Mouse (Mus musculus): ENCODE data around the gene Tigd4. TPM values are rescaled to one million over a fixed set of nuclear protein-coding genes. Genes with fewer than 3 reads are reported as not detected.

Gene Tigd4
- polyA plus RNA-seq, 1 experiment from 2014 or later = 0.12 TPM

- no peaks in the 10 kb centered on the region for H3K36me3 ChIP-seq
- WGBS = 38% methylated on average over 7 of the region's 7 CpGs
- no peak for ATAC-seq (ENCODE audit: insufficient number of reproducible peaks, insufficient read depth, low FRiP score, low TSS enrichment)
- no peaks in the 10 kb centered on the region for H3K27me3 ChIP-seq
- no peaks in the 10 kb centered on the region for H3K9me3 ChIP-seq
- no peaks in the 10 kb centered on the region for H3K4me1 ChIP-seq
- no peak overlapping the region for H3K27ac ChIP-seq
- H3K4me3 ChIP-seq = no peak overlapping the region
- no peak overlapping the region for H3K4me2 ChIP-seq (replicated peaks)
- no peak overlapping the region for H3K9ac ChIP-seq
Measured at GRCm38 (mm10) chr3:84615856-84616225, 22.5 kb downstream of the Tigd4 start.

- Histone ChIP-seq H3K36me3 (no peaks in the 10 kb centered on the region), H3K27me3 (no peaks in the 10 kb centered on the region), H3K27ac (no peak overlapping the region), H3K4me3 (no peak overlapping the region), H3K4me2 (replicated peaks) (no peak overlapping the region), H3K4me1 (no peaks in the 10 kb centered on the region), H3K9me3 (no peaks in the 10 kb centered on the region), H3K9ac (no peak overlapping the region)
- no peak for ATAC-seq (ENCODE audit: insufficient number of reproducible peaks, insufficient read depth, low FRiP score, low TSS enrichment)
- WGBS = 88% methylated on average over 2 of the region's 2 CpGs
Measured at GRCm38 (mm10) chr3:84618627-84619026, 25.3 kb downstream of the Tigd4 start.

GRCm38 (mm10) chr3:84619056-84619455, 25.7 kb downstream of the Tigd4 start:
- no peaks in the 10 kb centered on the region for H3K36me3 ChIP-seq

GRCm38 (mm10) chr3:84619725-84620124, 26.4 kb downstream of the Tigd4 start:
- no peak overlapping the region for H3K4me2 ChIP-seq (replicated peaks)
- H3K27ac ChIP-seq = no peak overlapping the region
- H3K36me3 ChIP-seq = no peaks in the 10 kb centered on the region
- H3K4me3 ChIP-seq = no peak overlapping the region
- no peak overlapping the region for H3K9ac ChIP-seq
- WGBS = 90% methylated on average over 6 of the region's 6 CpGs
- H3K9me3 ChIP-seq = no peaks in the 10 kb centered on the region
- ATAC-seq (ENCODE audit: insufficient number of reproducible peaks, insufficient read depth, low FRiP score, low TSS enrichment) = no peak
- no peaks in the 10 kb centered on the region for H3K27me3 ChIP-seq
- H3K4me1 ChIP-seq = no peaks in the 10 kb centered on the region

More at GRCm38 (mm10) chr3:84619056-84619455, 25.7 kb downstream of the Tigd4 start:
- no peak for ATAC-seq (ENCODE audit: insufficient number of reproducible peaks, insufficient read depth, low FRiP score, low TSS enrichment)
- Histone ChIP-seq H3K4me3 (no peak overlapping the region), H3K4me1 (no peaks in the 10 kb centered on the region), H3K9ac (no peak overlapping the region), H3K27ac (no peak overlapping the region), H3K4me2 (replicated peaks) (no peak overlapping the region), H3K27me3 (no peaks in the 10 kb centered on the region), H3K9me3 (no peaks in the 10 kb centered on the region)
- WGBS = 95% methylated on average over 7 of the region's 7 CpGs

GRCm38 (mm10) chr3:84622026-84622425, 28.7 kb downstream of the Tigd4 start:
- Histone ChIP-seq H3K9me3 (no peaks in the 10 kb centered on the region), H3K27me3 (no peaks in the 10 kb centered on the region), H3K27ac (no peak overlapping the region), H3K4me2 (replicated peaks) (no peak overlapping the region), H3K4me1 (no peaks in the 10 kb centered on the region), H3K36me3 (no peaks in the 10 kb centered on the region), H3K4me3 (no peak overlapping the region), H3K9ac (no peak overlapping the region)
- ATAC-seq (ENCODE audit: insufficient number of reproducible peaks, insufficient read depth, low FRiP score, low TSS enrichment) = no peak
- WGBS = 70% methylated on average over 3 of the region's 3 CpGs

- ATAC-seq (ENCODE audit: insufficient number of reproducible peaks, insufficient read depth, low FRiP score, low TSS enrichment) = no peak
- no peak overlapping the region for H3K4me3 ChIP-seq
- no peaks in the 10 kb centered on the region for H3K27me3 ChIP-seq
- H3K27ac ChIP-seq = no peak overlapping the region
- H3K9ac ChIP-seq = no peak overlapping the region
- no peaks in the 10 kb centered on the region for H3K9me3 ChIP-seq
- no peaks in the 10 kb centered on the region for H3K36me3 ChIP-seq
- WGBS = 95% methylated on average over 9 of the region's 9 CpGs
- no peaks in the 10 kb centered on the region for H3K4me1 ChIP-seq
- no peak overlapping the region for H3K4me2 ChIP-seq (replicated peaks)
Measured at GRCm38 (mm10) chr3:84631586-84631985, 38.2 kb downstream of the Tigd4 start.

GRCm38 (mm10) chr3:84637095-84637494, 43.7 kb downstream of the Tigd4 start:
- no peak for ATAC-seq (ENCODE audit: insufficient number of reproducible peaks, insufficient read depth, low FRiP score, low TSS enrichment)
- Histone ChIP-seq H3K27ac (no peak overlapping the region), H3K36me3 (no peaks in the 10 kb centered on the region), H3K27me3 (no peaks in the 10 kb centered on the region), H3K4me3 (no peak overlapping the region), H3K4me1 (no peaks in the 10 kb centered on the region), H3K4me2 (replicated peaks) (no peak overlapping the region), H3K9me3 (no peaks in the 10 kb centered on the region), H3K9ac (no peak overlapping the region)
- WGBS = 76% methylated on average over 6 of the region's 6 CpGs

- Histone ChIP-seq H3K4me1 (no peaks in the 10 kb centered on the region), H3K4me3 (no peak overlapping the region), H3K27ac (no peak overlapping the region), H3K9ac (no peak overlapping the region), H3K9me3 (no peaks in the 10 kb centered on the region), H3K27me3 (no peaks in the 10 kb centered on the region), H3K36me3 (no peaks in the 10 kb centered on the region), H3K4me2 (replicated peaks) (no peak overlapping the region)
- no peak for ATAC-seq (ENCODE audit: insufficient number of reproducible peaks, insufficient read depth, low FRiP score, low TSS enrichment)
- 58% methylated on average over 12 of the region's 12 CpGs for WGBS
Measured at GRCm38 (mm10) chr3:84637890-84638578, 44.7 kb downstream of the Tigd4 start.

- H3K4me1 ChIP-seq = no peaks in the 10 kb centered on the region
- H3K4me3 ChIP-seq = no peak overlapping the region
- ATAC-seq (ENCODE audit: insufficient number of reproducible peaks, insufficient read depth, low FRiP score, low TSS enrichment) = no peak
Measured at GRCm38 (mm10) chr3:84638858-84639257, 45.5 kb downstream of the Tigd4 start.

GRCm38 (mm10) chr3:84639767-84640500, 46.6 kb downstream of the Tigd4 start:
- Histone ChIP-seq H3K9me3 (no peaks in the 10 kb centered on the region), H3K27ac (no peak overlapping the region), H3K4me3 (no peak overlapping the region), H3K4me1 (no peaks in the 10 kb centered on the region), H3K27me3 (no peaks in the 10 kb centered on the region), H3K4me2 (replicated peaks) (no peak overlapping the region), H3K9ac (no peak overlapping the region), H3K36me3 (no peaks in the 10 kb centered on the region)
- ATAC-seq (ENCODE audit: insufficient number of reproducible peaks, insufficient read depth, low FRiP score, low TSS enrichment) = no peak
- 43% methylated on average over 11 of the region's 11 CpGs for WGBS

More at GRCm38 (mm10) chr3:84638858-84639257, 45.5 kb downstream of the Tigd4 start:
- Histone ChIP-seq H3K9ac (no peak overlapping the region), H3K36me3 (no peaks in the 10 kb centered on the region), H3K27ac (no peak overlapping the region), H3K9me3 (no peaks in the 10 kb centered on the region), H3K27me3 (no peaks in the 10 kb centered on the region), H3K4me2 (replicated peaks) (no peak overlapping the region)
- WGBS = 71% methylated on average over 4 of the region's 4 CpGs

GRCm38 (mm10) chr3:84640536-84640935, 47.2 kb downstream of the Tigd4 start:
- no peak overlapping the region for H3K4me3 ChIP-seq
- WGBS = 54% methylated on average over 6 of the region's 6 CpGs
- no peak overlapping the region for H3K27ac ChIP-seq
- H3K4me1 ChIP-seq = no peaks in the 10 kb centered on the region
- ATAC-seq (ENCODE audit: insufficient number of reproducible peaks, insufficient read depth, low FRiP score, low TSS enrichment) = no peak
- no peak overlapping the region for H3K4me2 ChIP-seq (replicated peaks)
- H3K9ac ChIP-seq = no peak overlapping the region
- H3K27me3 ChIP-seq = no peaks in the 10 kb centered on the region
- no peaks in the 10 kb centered on the region for H3K9me3 ChIP-seq
- no peaks in the 10 kb centered on the region for H3K36me3 ChIP-seq

GRCm38 (mm10) chr3:84641391-84641790, 48.0 kb downstream of the Tigd4 start:
- Histone ChIP-seq H3K36me3 (no peaks in the 10 kb centered on the region), H3K4me2 (replicated peaks) (no peak overlapping the region), H3K27me3 (no peaks in the 10 kb centered on the region), H3K4me1 (no peaks in the 10 kb centered on the region), H3K4me3 (no peak overlapping the region), H3K9ac (no peak overlapping the region), H3K27ac (no peak overlapping the region), H3K9me3 (no peaks in the 10 kb centered on the region)
- 82% methylated on average over 2 of the region's 2 CpGs for WGBS
- ATAC-seq (ENCODE audit: insufficient number of reproducible peaks, insufficient read depth, low FRiP score, low TSS enrichment) = no peak

Measured in embryonic facial prominence, embryonic 12.5 days (tissue).